Mouse (Mus musculus): ENCODE results near the gene Myo1a.
"Not testable (repeated sequence)": the region's sequence is repeated elsewhere in the genome, so short reads cannot be mapped to it uniquely, and the experiment has no call there.

Gene Myo1a

GRCm38 (mm10) chr10:127704766-127705220, at the start of gene Myo1a:
Gene Myo1a (plus strand): TSS chr10:127705170.
- no peak for DNase-seq

DNA sequence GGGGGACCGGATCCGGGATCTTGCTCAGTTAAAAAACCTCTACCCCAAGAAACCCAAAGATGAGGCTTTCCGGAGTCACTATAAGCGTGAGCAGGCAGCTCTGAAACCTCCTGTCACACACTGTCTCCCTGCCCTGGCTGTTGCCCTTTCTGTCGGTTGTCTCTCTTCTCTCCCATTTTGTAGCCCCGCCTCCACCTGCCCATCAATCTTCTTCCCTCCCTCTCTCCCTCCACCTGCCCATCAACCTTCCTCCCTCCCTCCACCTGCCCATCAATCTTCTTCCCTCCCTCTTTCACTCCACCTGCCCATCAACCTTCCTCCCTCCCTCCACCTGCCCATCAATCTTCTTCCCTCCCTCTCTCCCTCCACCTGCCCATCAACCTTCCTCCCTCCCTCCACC, 47.4 kb upstream of the Myo1a start:
- not testable (repeated sequence) for DNase-seq

GRCm38 (mm10) chr10:127658076-127658475, 46.9 kb upstream of the Myo1a start:
- no peak for DNase-seq

GRCm38 (mm10) chr10:127659551-127659950, 45.4 kb upstream of the Myo1a start:
- no peak for DNase-seq

GRCm38 (mm10) chr10:127661291-127661914, 43.6 kb upstream of the Myo1a start:
- peak in 1 of 2 experiments; percentile 27 for DNase-seq

GRCm38 (mm10) chr10:127661915-127662663, 42.9 kb upstream of the Myo1a start:
- DNase-seq, result peak in 1 of 2 experiments; percentile 65

GRCm38 (mm10) chr10:127662666-127663253, 42.2 kb upstream of the Myo1a start:
- DNase-seq, result peak in 1 of 2 experiments; percentile 64

GRCm38 (mm10) chr10:127663590-127663989, 41.4 kb upstream of the Myo1a start:
- DNase-seq, result no peak

- DNase-seq, result no peak
Measured at GRCm38 (mm10) chr10:127664166-127664565, 40.8 kb upstream of the Myo1a start.

- no peak for DNase-seq
Measured at GRCm38 (mm10) chr10:127664891-127665290, 40.1 kb upstream of the Myo1a start.

DNA sequence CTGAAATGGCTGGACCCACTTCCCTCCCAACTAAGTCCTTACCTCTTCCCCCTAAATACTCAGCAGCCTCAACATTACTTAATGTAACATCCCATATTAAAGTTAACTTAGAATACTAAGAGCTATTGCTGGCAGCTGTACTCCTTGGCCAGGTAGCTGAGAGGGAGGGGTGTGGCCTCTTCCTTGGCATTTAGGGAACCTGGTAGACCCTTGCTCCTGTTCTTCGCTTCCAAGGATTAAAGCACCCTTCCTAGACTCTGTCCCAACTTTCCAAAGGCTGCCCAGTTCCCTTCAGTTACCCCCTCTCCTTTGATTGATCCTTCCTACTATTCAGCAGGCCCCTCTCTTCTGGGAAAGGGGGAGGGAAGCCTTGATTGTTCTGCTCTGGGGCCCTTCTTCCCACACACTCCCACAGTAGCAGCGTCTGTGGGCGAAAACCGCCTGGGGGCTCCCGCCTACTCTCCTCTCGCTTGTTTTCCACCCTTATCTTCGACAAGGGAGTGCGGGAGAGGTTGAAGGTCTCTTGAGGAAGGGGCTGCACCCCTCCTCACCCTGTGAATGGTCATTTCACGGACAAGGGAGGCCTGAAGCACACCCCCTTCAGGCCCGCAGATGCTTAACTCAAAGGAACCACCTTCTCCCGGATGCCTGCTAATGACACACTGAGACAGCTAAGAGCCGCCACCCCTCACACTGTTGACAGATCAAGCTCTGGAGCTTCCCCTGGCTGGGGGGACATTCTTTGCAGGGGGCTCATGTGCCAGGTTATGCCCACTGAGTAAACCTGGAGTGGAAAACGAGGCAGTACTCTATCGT, 39.4 kb upstream of the Myo1a start:
- DNase-seq, result peak in 1 of 2 experiments; percentile 29

DNA sequence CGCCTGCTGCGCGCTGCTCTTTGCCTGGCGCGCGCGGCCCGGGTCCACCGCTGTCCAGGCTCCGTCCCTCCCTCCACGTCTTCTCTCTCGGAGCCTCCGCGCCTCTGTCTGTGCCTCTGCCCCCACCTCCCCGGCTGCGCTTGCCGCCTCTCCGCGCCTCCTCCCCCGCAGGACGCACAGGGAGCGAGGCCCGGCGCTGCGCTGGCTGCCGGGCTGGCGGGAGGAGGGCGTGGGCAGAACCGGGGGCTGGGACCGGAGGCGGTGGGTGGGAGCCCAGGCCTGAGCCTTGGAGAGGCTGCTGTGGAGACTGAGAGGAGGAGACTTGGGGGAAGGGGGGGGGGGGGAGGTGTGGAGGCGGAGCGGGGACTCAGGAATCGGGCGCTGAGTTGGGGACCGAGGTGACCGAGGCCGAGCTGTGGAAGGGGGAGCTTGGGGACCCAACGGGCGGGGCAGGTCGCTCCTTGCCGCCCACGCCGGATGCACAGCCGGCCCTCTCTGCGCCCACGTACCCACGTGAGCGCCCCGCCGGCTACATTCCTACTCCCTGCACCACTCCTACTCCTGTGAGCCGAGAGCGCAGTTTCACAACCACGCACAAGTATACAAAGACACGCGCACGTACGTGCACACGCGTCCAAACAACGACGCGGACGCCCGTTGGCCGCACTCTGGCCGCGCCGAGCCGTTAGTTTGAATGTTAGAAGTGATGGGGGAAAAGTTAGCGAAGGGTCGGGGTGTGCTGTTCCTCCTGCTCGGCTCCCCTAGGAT, 38.3 kb upstream of the Myo1a start, which contains the start of gene Nemp1:
TSS of gene Nemp1 (plus strand) at position 401 of the 768 bp plus-strand sequence.
- DNase-seq, result peak; percentile 67 to 72

GRCm38 (mm10) chr10:127667269-127668092, 37.5 kb upstream of the Myo1a start:
- DNase-seq, result peak; percentile 59 to 71

- DNase-seq, result peak; percentile 68 to 79
Measured at GRCm38 (mm10) chr10:127668093-127669050, 36.6 kb upstream of the Myo1a start, which contains the start of gene Nab2. Gene Nab2 (minus strand): TSS chr10:127668568.

DNA sequence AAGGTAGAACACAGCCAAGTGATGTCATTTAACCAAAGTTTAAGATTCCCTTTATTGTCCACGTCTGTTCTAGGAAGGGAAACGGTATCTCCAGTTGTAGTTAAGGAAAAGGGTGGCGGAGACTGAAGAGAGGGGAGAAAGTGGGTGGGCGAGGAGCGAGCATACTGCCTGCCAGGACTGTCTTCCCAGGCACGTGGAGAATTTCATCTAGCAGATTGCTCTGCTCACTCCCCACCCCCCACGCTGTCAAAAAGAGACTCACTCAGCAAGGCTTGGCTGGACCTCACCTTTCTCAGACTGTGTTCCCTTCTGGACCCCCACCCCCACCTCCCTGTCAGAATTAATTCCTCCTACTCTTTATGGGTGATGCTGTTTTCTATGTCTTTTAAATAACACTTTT, 35.8 kb upstream of the Myo1a start:
- DNase-seq, result no peak

GRCm38 (mm10) chr10:127670185-127670584, 34.8 kb upstream of the Myo1a start:
- no peak for DNase-seq

DNA sequence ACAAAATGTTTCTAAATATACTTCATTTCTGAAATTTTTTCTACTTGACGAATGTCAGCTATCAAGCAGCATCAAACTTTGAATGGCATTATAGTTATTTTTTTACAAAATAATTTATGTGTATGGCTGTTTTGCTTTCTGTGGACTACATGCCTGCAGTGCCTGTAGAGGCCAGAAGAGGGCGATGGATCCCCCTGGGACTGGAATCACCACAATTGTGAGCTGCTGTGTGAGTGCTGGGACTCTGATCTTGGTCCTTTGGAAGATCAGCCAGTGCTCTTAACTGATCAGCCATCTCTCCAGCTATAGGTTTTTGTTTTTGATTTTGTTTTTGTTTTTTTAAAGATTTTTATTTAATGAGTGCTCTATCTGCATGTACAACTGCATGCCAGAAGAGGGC, 33.7 kb upstream of the Myo1a start:
- DNase-seq, result no peak

DNA sequence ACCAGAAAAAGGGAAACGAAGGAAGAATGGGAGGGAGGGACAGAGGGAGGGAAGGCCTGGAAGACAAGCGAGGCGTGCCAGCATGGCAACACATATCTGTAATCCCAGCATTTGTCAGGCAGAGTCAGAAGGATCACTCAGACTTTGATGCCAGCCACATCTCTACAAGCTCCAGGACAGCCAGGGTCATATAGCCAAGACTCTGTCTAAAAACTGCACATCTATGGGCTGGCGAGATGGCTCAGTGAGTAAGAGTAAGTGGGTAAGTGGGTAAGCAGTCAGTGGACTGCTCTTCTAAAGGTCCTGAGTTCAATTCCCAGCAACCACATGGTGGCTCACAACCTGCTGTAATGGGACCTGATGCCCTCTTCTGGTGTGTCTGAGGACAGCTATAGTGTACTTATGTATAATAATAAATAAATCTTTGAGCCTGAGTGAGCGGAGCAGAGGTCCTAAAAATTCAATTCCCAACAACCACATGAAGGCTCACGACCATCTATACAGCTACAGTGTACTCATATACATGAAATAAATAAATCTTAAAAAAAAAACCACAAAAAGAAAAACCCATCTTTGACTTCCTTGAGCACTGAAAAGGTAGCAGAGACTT, 30.8 kb upstream of the Myo1a start:
- no peak for DNase-seq
